Mouse (Mus musculus) heart, postnatal 14 days (tissue): ENCODE data around the gene Olfr12. TPM values are rescaled to one million over a fixed set of nuclear protein-coding genes. Genes with fewer than 3 reads are reported as not detected.

Experiments used
- DNase-seq, 2 experiments: peaks; one replicate each; pipeline ENCODE4 v3.0.0; 2021 to 2022
- intact Hi-C: fragments of 180-260 bp; cut with DNase I; formaldehyde crosslinking; loops from one replicate; pipeline ENCODE4 v1.15.1; 2025
- total RNA-seq, 2 experiments: library from RNA; stranded (reverse); gene quantifications; 2 replicates each; pipeline ENCODE4 v1.2.3; 2021

The Olfr12 gene
- total RNA-seq, 2 experiments from 2014 or later = not detected

DNA sequence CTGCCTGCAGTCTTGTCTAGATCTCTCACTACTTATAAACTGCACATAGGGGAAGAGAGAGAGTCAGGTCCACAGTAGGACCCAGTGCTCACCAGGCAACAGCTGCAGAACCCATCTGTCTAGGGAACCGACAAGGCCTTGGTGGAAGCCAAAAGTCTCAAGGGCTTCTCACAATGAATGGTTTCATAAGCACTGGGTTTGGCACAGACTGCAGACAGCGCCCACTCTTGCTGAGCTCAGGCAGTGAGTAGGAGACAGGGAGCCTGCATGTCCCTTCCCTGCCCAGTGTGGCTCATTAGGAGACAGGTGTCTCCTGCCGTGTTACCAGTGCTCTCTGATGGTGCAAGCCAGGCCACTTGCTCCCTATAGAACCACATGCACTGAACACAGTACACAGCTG lies 20.6 kb downstream of the Olfr12 start:
- intact Hi-C loops = no loop called here
- no peak for DNase-seq

GRCm38 (mm10) chr1:92638736-92639135 lies 21.1 kb downstream of the Olfr12 start:
- DNase-seq = no peak
- intact Hi-C loops = no loop called here

DNA sequence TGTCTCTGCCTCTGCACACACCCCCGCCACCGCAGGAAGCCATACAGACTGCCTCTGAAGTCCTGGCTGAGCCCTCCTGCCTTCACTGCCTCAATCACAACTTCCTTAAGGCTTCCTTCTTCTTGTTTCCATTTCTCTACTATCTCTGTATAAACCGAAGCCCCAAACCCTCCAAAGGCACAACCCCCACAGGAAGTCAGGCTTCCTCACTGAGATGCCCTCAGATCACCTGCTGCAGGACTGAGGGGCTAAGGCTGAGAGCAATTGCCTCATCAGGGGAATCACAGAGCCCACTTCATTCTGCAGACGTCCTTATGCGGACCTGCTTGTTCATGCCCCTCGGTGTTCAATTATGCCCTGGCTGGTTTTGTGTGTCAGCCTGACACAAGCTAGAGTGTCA lies 22.8 kb downstream of the Olfr12 start:
- no peak for DNase-seq
- intact Hi-C loops = no loop called here

GRCm38 (mm10) chr1:92641514-92642272 lies 24.1 kb downstream of the Olfr12 start, which contains the start of gene Cops9:
Gene Cops9, minus strand, starts transcription at chr1:92641985.
- intact Hi-C loops = no loop called here
- peak; percentile 90 to 94 for DNase-seq

DNA sequence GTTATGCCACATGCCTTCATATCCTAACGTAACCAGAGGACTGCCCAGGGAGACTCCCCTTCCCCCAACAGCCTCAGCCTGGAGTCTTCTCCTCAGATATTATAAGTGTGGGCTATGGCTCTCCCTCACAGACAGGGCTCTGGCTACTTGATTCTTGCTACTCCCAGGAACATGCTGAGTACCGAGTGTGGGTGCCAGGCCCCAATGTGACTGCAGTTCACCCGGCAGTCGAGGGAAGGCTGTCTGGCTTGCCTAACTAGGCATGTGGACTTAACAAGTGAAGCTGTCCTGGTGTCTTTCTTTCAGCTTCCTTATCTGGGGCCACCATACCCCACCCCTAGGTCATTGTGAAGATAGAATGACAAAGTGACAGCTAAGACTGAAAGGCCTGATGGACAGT lies 26.1 kb downstream of the Olfr12 start:
- intact Hi-C loops = no loop called here
- DNase-seq = no peak

DNA sequence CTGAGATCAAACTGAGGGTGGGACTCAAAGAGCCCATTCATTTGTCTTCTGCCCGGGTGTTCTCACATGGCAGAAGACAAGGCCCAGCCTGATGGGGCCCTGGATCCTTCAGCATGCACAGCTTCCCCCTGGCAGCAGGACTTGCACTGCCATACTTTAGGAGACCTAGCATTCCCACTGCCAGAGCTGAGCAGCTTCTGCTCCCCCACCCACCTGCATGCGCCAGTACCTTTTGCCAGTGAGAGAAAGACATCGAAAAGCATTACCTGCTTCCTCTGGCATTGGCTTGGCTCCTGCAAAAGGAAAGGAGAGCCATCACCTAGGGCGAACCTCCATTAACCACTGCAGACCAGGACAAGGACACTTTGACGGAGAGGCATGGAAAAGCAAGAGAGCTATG lies 27.3 kb downstream of the Olfr12 start:
- intact Hi-C loops = no loop called here
- no peak for DNase-seq

- intact Hi-C loops = no loop called here
- no peak for DNase-seq
Observed at GRCm38 (mm10) chr1:92646111-92646510, 28.5 kb downstream of the Olfr12 start.

GRCm38 (mm10) chr1:92646601-92647000 lies 29.0 kb downstream of the Olfr12 start:
- no peak for DNase-seq
- intact Hi-C loops = no loop called here

DNA sequence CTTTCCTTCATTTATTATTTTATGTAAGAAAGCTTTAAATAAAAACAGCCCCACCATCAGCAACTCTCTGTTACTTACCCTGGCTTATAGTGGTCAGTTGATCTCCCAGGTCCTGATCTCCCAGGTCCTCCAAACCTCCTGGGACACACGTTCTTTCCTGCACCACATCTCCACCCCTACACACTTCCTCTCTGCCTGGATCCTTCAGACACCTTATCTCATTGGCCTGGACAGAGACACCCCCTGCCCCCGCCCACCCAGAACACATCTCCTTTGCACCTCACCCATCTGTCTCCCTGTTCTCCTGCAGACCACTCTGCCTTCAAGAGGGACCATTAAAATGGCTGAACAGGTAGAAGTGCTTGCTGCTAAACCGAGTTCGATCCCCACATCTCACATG lies 29.4 kb downstream of the Olfr12 start:
- intact Hi-C loops = loop anchor here (1.0 kb wide), 2 partner anchors 33 to 126 kb away; no protein-coding TSS in a partner anchor
- DNase-seq = no peak

- intact Hi-C loops = loop anchor here (1.0 to 2.0 kb wide), 3 partner anchors 33 to 187 kb away; no protein-coding TSS in a partner anchor
- peak; percentile 74 to 80 for DNase-seq
Observed at GRCm38 (mm10) chr1:92647752-92648151, 30.2 kb downstream of the Olfr12 start.

DNA sequence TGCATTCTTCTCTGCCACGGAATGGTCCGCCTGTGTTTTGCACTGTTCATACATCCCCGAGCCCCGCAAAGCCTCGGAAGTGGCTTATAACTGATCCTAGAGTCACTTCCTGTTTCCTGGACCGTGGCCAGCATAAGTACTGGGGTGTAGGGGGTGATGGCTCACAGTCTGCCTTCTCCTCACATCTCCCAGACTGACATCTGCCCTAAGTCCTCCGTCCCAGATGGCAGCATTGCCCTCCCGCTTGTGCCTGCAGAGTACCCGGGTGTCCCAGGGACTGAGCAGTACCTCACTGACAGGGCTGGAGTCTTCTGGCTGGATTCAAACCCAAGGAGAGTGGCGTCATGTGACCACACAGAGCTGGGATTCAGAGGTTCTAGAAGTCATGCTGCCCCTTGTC lies 30.6 kb downstream of the Olfr12 start:
- DNase-seq = no peak

GRCm38 (mm10) chr1:92648673-92649072 lies 31.1 kb downstream of the Olfr12 start, which contains the start of gene Otos:
Gene Otos, minus strand, starts transcription at chr1:92648841.
- DNase-seq = peak; percentile 75 to 77
- intact Hi-C loops = loop anchor here (2.0 kb wide), 1 partner anchor 186 kb away; no protein-coding TSS in a partner anchor

More for the DNA sequence above, 30.6 kb downstream of the Olfr12 start:
- intact Hi-C loops = loop anchor here (2.0 kb wide), 1 partner anchor 187 kb away; no protein-coding TSS in a partner anchor

DNA sequence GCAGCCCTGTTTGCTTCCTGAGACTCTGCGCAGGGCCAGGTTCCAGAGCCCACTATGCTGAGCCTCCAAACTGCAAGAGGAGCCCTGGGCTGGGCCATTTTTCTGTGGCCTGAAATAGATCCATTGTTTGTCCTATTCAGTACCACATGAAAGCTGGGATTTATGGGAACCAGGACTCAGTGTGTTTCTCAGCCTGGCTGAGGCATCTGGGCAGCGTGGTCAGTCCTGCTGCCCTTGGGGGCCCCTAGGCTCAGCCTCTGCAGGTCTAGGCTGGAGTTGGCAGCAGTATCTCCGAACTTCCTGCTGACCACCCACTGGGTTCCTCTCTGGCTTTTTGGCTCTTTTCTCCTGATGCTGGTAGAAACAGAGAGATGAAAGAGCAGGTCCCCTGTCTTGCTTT lies 33.9 kb downstream of the Olfr12 start:
- no peak for DNase-seq
- intact Hi-C loops = no loop called here

GRCm38 (mm10) chr1:92653179-92653578 lies 35.6 kb downstream of the Olfr12 start:
- DNase-seq = no peak
- intact Hi-C loops = no loop called here

GRCm38 (mm10) chr1:92654676-92655075 lies 37.1 kb downstream of the Olfr12 start:
- intact Hi-C loops = no loop called here

DNA sequence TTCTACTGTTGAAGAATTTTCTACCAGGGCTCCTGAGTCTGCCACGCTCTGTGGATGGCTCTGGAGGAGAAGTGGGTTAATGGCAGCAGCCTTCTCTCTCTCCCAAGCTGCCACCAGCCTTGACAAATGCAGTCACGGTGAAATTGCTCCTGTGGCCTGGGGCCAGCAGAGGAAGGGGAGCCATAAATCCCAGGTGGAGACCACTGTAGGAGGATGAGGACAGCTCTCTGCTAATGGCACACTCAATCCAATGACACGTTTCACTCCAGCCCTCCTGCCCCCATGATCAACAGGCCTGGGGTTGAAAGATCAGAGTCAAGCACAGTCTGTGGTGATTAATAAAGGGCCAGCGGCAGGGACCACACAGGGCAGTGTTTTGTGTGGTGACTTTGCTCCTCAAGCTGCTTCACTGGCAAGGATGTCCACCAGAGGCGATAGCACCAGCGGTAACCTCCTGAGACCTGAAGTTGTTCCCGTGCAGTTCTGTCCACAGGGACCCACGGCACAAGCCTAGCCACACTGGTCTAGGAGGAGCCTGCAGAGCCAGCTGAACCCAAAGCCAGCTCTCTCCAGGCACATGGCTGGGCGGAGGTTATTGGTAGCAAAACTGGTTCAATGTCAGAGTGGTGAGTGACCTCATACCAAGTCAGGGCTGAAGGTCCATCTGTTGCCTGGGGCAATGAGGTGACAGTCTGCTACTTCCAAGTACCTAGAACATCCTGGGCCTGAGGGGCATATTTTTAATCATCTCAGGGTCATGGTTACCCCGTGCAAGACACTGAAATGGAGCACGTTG lies 39.6 kb downstream of the Olfr12 start:
- no peak for DNase-seq
- intact Hi-C loops = no loop called here

More at GRCm38 (mm10) chr1:92654676-92655075, 37.1 kb downstream of the Olfr12 start:
- DNase-seq = no peak

GRCm38 (mm10) chr1:92659392-92659791 lies 41.8 kb downstream of the Olfr12 start:
- intact Hi-C loops = no loop called here
- no peak for DNase-seq

DNA sequence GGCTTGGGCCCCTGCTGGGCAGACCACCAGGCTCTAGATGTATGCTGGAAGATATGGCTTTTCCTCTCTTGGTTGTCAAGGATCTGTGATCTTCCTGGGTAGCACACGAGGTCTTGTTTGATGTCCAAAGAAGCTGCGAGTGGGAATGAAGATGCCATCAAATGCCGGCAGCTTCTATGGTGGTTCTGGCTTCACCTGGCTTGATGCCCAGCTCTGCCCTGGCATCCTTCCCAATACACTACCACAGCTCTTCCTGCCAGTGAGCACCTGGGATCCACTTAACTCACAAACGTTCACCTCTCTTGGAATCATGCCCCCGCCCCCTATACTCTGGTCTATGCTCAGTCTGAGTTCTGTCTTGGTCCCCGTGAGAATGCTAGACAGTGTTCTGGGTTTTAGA lies 49.5 kb downstream of the Olfr12 start:
- intact Hi-C loops = no loop called here
- DNase-seq = no peak

DNA sequence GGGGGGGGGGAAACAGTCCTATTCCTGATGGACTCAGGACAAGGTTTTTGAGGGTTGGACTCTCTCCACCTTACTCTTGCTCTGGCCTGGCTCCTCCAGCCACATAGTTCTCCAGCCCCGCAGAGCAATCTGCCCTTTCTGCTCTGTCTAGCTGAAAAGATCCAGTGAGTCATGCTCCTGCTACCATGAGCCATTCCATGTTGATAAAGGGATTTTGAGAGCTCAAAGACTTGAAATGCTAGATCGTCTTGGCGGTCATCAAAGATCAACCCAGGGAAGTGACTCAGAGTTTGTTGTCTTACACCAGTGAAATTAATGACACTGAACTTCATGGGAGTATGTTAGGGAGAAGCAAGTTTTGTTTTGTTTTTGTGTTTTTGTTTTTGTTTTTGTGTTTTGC lies 51.8 kb downstream of the Olfr12 start:
- intact Hi-C loops = no loop called here
- DNase-seq = no peak

DNA sequence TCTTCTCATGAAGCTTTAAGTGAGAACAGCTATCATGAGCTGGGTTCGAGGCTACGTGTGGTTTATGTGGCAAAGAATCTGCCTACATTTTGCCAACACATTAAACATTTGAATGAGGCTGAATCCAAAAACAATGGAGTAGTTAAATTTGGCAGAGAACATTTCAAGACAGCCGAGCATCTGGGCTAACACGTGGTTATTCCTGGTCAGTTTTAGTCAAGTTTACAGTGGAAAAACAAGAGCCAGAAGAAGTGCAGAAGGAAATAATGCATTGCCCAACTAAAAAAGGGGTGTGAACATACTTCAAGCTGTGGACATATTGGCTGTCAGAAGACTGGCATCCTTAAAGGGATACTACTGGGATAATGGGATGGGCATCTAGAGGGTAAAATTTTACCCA lies 53.7 kb downstream of the Olfr12 start:
- no peak for DNase-seq
- intact Hi-C loops = no loop called here
